Mouse (Mus musculus): ENCODE data around the gene Gimap4.

DNA sequence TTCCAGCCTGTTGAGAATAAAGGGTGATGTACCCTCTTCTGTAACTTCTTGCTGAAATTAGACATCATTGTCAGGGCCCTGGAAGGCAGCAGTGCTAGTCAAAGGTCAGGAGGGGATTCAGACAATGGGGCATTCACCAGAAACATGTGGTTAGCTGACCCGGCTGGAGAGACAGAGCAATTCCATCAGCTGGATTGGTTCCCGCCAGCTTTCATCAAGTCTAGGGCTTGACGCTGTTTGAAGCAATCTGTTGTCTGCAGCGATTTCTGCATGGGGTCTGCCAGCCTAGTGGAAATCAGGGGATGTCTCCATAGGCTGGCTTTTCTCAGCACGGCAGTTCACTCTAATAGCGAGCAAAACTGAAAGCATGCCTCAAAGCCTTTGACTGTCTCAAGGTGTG is 47.8 kb upstream of the Gimap4 start:
- no peak for TF ChIP-seq POLR2A (IDR thresholded peaks at IDR 0.05; ENCODE audit: control insufficient read depth, low read depth, low read length)
- no peak for TF ChIP-seq CTCF (IDR thresholded peaks at IDR 0.05; ENCODE audit: control insufficient read depth, insufficient read depth, insufficient replicate concordance, low read depth, low read length)

Measured in testis, adult 2 months (tissue).